Mouse (Mus musculus): ENCODE measurements around the gene Wdr93. TPM values are rescaled to one million over a fixed set of nuclear protein-coding genes. Genes with fewer than 3 reads are reported as not detected.

Gene Wdr93
- total RNA-seq, 2 experiments from 2014 or later: 0.34 TPM; not detected in 1

DNA sequence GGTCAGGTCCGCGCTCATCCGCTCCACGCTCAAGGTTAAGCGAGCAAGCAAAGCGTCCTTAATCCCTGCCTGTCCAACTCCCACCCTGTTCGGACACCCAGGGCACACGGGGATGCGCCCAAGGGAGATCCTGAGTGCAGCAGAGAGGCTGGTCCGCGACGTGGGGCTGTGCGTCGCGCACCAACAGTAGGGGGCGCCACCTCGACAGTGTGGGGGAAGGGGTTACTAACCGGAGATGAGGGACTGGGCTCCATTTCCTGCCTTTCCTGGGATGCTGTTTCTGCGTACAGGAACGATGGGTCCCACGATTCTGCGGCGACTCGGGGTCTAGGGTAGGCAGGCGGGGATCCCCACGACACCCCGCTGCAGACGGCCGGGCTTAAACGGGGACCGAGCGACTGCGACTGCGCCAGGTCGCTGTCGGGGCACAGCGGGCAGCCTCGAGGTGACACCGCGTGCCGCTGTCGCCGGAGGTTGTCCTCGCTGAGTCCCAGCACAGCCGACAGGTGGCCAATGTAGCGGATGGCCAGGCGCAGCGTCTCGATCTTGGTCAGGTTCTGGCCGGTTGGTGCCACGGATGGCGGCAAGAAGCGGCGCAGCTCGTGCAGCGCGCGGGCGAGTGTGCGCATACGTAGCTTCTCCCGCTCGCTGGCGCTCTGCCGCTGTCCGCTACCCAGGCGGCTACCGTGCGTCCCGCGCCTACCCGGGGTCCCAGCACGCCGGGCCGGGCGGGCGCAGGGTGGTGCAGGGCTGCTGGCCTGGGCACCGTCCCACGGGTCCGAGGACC lies 49.9 kb downstream of the Wdr93 start:
- intact Hi-C loops (cut with DNase I): loop anchor here (10.0 kb wide), 1 partner anchor 202 kb away; no protein-coding TSS in a partner anchor
- peak in 1 of 2 experiments; percentile 67 for DNase-seq (ENCODE audit: extremely low spot score in 1 of 2, low spot score in 2 of 2)

DNA sequence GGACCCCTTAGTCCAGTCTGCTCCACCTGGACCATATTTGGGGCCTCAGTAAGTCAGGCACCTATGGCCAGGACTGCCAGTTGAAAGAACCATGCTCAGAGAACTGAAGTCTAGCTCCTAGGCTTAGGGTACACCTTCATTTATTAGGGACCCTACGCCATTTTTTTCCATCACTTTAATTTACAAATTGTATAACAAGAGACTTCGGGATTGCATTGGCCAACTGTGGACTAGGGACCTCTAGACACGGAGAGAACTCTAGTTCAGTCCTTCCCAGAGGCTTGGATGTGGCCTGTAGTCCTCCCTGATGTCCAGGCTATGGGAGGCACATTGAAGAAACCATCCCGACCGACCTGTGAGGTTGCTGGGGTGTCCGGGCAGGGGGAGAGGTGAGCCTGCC lies 50.7 kb downstream of the Wdr93 start, which contains the start of gene Mesp1:
Mesp1 (minus strand) TSS at position 101 of the 400 bp plus-strand sequence.
- intact Hi-C loops (cut with DNase I): loop anchor here (10.0 kb wide), 1 partner anchor 201 kb away; no protein-coding TSS in a partner anchor
- no peak for DNase-seq (ENCODE audit: extremely low spot score in 1 of 2, low spot score in 2 of 2)

DNA sequence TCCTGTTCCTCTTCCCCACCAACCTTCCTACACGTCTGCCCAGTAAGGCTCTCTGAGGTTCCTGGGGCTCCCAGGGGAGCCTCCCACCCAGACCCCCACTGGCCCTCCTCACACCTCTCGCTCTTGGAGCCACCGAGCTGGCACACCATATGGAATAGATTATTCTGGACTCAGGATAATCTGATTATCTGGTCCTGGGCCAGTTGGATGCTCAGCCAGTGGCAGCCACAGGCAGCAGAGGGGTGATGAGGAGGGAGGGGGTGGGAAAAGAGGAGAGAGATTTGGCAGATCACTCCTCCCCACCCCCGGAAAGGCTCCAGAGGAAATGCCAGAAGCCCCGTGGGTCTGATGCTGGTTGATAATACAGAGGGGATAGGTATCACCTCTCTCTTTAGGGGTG lies 55.6 kb downstream of the Wdr93 start:
- intact Hi-C loops (cut with DNase I): loop anchor here (2.0 to 10.0 kb wide), 2 partner anchors 116 to 196 kb away; no protein-coding TSS in a partner anchor
- DNase-seq (ENCODE audit: extremely low spot score in 1 of 2, low spot score in 2 of 2): no peak

DNA sequence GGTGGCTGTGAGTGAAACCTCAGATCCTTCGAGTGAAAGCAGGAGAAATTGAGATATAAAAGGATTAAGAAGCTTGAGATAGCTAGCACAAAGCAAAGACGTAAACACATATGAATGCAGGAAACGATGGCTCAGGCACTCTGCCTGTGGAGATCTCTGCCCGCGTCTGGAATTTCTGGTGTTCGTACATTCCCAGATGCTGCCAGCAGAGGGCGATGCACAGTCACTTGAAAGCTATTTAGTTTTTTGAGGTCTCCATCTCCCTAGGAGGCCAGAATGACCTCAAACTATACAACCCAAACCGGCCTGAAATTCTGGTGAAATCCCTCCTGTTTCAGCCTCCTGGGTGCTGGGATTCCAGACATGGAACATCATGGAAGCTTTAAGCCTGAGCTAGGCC lies 56.1 kb downstream of the Wdr93 start:
- intact Hi-C loops (cut with DNase I): loop anchor here (2.0 to 10.0 kb wide), 2 partner anchors 116 to 196 kb away; no protein-coding TSS in a partner anchor
- DNase-seq (ENCODE audit: extremely low spot score in 1 of 2, low spot score in 2 of 2): peak; percentile 75 to 77

DNA sequence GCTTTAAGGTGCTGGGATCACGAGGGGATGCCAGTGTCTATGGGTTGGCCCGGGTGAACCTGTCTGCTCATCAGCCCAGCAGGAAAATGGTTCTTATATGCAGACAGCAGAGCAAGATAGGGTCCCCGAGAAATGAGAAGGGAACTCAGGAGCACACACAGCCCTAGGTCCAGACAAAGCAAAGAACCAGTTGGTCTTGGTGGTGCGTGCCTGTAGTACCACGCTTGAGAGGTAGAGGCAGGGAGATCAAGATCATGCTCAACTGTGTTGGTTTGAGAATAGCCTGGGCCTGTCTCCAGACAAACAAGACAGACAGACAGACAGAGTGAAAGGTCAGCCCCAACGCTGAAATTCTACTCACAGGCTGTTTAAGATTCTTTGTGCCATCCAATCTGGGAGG lies 56.5 kb downstream of the Wdr93 start:
- DNase-seq (ENCODE audit: extremely low spot score in 1 of 2, low spot score in 2 of 2): no peak
- intact Hi-C loops (cut with DNase I): loop anchor here (2.0 to 10.0 kb wide), 2 partner anchors 115 to 195 kb away; no protein-coding TSS in a partner anchor

DNA sequence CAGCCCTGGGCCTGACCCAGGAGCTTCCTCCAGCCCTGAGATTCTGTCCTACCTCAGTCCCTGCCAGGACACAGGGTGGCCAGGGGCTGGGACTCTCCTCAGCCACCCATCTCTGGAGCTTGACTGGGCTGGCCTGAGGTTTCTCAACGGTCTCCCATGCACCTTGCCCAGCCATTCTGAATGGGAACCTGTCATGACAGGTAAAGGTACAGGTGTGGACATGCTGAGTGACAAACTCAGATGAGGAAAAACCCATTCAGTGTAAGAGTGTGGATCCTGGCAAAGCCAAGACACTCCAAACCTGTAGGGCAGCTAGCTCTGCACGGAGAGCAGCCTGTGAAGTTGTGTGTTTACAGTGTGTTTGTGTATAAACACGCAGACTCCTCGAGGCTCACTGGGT lies 57.4 kb downstream of the Wdr93 start:
- intact Hi-C loops (cut with DNase I): no loop called here
- no peak for DNase-seq (ENCODE audit: extremely low spot score in 1 of 2, low spot score in 2 of 2)

DNA sequence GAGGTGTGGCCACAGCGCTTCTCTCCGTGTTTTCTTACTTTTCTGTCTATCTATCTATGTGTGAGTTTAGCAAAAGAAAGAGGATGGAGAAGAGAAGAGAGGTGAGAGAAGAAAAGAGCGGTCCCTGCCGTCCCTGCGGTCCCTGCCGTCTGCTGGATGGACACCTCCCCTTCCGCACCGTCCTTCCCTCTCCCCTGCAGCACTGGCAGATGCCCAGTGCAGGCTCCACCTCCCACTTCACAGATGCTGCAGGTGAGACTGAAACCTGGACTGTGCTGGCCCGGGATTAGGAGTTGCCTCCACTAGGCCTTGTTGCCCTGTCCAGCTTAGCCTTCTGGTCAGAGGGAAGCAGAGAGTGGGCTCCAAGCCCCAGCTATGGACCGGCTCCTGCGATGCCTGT lies 58.4 kb downstream of the Wdr93 start:
- no peak for DNase-seq (ENCODE audit: extremely low spot score in 1 of 2, low spot score in 2 of 2)
- intact Hi-C loops (cut with DNase I): no loop called here

DNA sequence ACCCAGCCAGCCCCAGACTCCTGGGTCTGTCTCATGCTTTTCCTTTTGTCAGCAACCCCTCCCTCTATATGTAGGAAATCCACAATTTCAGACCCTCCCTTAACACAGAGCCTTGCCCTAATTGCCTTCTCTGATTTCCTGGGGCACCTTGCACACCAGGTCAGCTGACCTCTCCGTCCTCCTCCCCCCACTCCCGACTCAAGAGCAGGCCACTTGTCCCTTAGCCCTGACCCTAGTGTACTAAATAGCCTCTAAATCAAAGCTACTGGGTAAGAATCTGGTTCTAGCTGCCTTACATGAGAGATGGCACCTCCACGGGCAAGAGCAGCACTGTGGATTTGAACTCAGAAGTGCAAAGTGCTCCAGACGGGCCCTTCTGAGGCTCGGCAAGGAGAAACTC lies 59.1 kb downstream of the Wdr93 start:
- intact Hi-C loops (cut with DNase I): no loop called here
- DNase-seq (ENCODE audit: extremely low spot score in 1 of 2, low spot score in 2 of 2): no peak

DNA sequence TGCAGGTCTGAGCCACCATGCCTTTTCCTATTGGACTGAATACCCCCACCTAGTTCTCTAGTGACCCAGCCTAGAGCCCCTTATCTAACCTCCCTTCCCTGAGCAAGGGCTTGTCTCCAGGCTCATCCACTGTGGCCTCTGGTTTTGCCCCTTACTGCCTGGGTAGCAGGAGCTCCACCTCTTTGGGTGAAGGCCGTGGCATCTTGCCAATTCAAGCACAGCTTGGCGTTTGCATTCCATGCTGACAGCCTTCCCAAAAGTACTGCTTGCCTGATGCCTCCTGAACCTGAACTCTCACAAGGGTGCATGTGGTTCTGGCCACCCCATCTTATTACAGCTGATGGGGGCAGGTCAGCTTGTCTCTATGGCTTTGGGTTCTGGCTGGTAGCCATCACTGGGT lies 60.9 kb downstream of the Wdr93 start:
- intact Hi-C loops (cut with DNase I): no loop called here
- DNase-seq (ENCODE audit: extremely low spot score in 1 of 2, low spot score in 2 of 2): no peak

DNA sequence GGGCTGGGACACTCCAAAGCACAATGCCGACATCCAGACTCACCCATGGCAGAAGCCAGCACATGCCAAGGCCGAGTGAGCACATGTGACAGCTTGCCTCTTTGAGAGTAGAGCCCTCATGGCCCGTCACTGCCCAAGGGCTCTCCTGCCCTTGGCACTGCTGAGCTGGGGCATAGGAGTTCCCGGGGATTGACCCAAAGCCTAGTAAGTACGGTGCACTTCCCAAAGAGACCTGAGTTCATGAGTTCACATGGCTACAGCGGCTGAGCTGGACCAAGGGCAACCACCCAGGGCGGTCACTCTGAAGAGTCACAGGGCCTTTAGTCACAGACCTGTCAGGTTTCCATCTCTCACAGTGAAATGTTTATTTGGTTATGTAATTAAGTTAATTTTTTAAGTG lies 65.6 kb downstream of the Wdr93 start:
- intact Hi-C loops (cut with DNase I): no loop called here
- no peak for DNase-seq (ENCODE audit: extremely low spot score in 1 of 2, low spot score in 2 of 2)

DNA sequence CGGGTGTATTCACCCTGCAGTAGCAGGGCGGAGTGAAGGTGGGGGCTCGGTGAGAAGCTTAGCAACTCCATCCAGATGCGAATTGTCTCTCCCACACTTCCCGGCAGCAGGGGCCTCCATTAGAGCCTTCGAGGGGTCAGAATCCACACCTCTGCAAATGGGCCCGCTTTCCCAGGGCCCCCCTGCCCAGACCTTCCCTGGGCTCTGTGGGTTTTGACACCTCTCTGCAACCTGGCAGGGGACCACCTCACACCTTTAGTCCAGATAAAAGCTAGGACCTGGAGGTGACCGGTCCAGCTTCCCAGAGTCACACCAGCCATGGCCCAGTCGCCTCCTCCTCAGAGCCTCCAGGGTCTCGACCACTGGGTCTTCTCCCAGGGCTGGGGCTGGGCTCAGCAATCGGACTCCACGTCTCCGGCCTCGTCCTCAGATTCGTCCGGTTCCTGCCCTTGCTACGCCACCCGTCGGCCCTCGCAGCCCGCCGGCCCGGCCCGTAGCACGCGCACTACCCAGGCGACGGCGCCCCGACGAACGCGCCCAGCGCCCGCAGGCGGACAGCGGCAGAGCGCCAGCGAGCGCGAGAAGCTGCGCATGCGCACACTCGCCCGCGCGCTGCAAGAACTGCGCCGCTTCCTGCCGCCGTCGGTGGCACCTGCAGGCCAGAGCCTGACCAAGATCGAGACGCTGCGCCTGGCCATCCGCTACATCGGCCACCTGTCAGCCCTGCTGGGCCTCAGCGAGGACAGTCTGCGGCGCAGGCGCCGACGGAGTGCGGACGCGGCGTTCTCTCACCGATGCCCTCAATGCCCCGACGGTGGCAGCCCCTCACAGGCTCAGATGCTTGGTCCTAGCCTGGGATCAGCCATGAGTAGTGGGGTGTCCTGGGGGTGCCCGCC lies 67.9 kb downstream of the Wdr93 start, which contains the start of gene Mesp2:
Mesp2 (plus strand) TSS at position 117 of the 896 bp plus-strand sequence.
- intact Hi-C loops (cut with DNase I): no loop called here
- peak; percentile 42 to 88 for DNase-seq (ENCODE audit: extremely low spot score in 1 of 2, low spot score in 2 of 2)

DNA sequence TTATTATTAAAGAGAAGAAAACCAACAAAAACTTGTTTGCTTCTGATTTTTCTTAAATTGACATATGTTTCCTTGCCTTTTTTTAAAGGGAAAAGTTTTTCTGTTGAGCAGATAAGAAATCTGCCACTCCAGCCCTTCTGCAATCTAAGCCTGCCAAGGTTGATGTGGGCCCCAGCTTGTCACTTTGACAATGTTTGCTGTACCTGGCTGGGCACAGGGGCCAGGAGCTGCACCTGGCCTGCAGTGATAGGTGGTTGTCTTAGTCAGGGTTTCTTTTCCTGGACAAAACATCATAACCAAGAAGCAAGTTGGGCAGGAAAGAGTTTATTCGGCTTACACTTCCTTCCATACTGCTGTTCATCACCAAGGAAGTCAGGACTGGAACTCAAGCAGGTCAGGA lies 70.4 kb downstream of the Wdr93 start:
- intact Hi-C loops (cut with DNase I): no loop called here
- no peak for DNase-seq (ENCODE audit: extremely low spot score in 1 of 2, low spot score in 2 of 2)

DNA sequence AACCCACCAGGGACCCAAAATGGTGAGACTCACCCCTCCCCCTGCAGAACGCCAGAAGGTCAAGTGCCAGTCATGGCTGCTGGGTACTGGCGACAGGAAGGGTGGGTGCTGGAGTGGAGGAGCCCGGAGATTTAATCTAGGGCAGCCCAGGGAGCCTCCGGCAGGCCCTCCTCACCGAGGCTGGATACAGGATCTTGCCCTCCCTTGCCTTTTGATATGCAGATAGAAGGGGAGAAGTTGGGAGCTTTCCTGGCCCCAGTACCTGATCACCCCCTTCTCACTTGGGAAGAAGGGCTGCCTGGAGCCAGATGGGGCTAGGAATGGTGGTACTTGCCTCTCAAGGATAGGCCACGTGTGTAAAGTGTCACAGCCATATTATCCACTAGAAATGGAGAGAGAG lies 75.4 kb downstream of the Wdr93 start:
- intact Hi-C loops (cut with DNase I): no loop called here

DNA sequence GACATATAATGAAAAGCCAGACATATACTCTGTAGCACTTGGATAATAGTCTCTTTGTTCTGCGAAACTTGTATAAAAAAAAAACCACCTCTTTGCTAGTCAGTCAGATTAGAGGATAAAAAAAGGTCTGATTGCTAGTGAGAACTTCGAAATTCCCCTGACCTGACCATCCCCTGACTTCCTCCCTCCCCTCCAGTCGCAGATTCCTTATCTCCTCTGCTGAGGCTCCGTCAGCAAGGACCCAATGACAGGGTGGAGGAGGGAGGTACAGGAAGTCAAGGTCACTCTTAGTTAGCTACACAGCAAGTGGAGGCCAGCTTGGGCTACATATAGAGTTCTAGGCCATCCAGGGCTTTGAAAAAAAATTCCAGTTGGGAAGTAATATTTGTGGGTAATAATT lies 76.6 kb downstream of the Wdr93 start:
- intact Hi-C loops (cut with DNase I): no loop called here
- no peak for DNase-seq (ENCODE audit: extremely low spot score in 1 of 2, low spot score in 2 of 2)

More for the DNA sequence above, 75.4 kb downstream of the Wdr93 start:
- DNase-seq (ENCODE audit: extremely low spot score in 1 of 2, low spot score in 2 of 2): no peak

DNA sequence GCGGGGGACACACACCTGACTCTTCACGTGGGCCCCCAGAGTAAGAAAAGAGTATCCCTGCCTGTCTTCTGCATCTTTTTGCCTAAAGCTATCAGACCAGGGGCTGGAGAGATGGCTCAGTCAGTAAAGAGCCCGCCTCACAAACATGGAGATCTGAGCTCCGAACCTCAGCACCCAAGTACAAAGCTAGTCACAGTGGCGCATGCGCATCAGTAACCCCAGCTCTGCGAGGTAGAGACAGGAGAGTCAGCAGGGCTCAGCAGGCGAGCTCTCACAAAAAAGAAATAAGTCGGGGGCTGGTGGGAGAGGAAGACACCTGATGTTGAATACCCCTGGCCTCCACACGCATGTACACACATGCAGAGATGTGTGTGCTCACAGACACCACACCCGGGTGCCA lies 77.0 kb downstream of the Wdr93 start:
- no peak for DNase-seq (ENCODE audit: extremely low spot score in 1 of 2, low spot score in 2 of 2)
- intact Hi-C loops (cut with DNase I): no loop called here

DNA sequence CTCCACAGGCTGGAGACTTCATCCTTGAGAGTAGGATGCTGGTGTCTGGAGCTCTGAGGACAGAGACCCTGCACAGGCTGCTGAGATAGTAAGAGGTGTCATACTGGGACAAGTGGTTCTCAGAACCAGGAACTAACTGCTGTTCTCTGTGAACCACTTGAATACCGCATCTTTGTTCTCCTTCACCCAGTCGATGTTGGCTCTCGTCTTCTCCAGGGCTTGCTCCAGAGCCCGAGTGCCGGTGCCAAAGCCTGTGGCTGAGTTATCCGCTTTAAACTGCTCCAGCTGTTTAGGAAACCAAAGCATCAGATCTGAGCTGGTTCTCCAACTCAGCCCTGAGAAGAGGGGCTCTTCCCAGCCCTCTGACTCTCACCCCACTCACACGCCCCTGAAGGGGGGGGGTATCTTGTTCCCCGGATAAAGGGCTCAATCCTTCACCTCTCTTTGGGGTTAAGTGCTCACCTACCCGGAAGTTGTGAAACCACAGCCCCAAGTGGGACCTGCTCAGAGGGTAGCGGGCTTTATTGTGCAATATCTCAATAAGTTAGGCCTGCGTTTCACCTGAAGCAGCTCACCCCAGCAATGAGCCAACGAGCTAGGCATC lies 79.2 kb downstream of the Wdr93 start:
- intact Hi-C loops (cut with DNase I): no loop called here
- no peak for DNase-seq (ENCODE audit: extremely low spot score in 1 of 2, low spot score in 2 of 2)

DNA sequence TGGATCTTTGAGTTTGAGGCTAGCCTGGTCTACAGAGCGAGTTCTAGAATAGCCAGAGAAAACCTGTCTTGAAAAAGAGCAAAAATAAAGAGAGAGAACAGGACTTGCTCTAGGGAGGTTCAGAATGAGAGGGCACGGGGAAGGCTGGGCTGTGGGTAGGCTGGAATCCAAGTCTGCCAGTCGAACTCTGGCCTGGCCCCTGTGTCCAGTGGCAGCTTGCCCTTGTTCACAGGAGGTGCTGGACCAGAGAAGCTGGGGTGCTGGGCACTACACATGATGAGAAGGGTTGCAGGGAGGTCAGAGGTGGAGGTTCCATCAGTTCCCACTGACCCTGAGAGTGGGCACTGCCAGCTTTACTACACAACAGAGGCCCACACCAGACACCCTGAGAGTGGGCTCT lies 85.4 kb downstream of the Wdr93 start:
- DNase-seq (ENCODE audit: extremely low spot score in 1 of 2, low spot score in 2 of 2): no peak
- intact Hi-C loops (cut with DNase I): no loop called here

DNA sequence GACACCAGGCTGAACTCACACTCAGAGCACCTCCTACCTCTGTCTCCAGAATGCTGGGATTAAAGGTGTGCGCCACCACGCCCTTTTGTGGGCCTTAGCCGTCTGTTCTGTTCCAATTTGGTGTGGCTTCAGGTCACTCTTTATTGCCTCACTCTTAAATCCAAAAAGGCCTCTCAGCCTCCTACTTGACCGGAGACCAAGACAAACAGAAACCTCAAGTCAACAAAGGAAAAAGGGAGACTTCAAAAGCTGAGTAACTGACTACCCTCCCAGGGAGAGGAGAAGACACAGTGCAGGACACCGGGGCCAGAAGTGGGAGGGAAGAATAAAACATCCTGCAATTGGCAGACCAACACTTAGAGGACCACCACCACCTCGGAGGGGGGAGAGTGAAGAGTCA lies 88.2 kb downstream of the Wdr93 start:
- DNase-seq (ENCODE audit: extremely low spot score in 1 of 2, low spot score in 2 of 2): no peak
- intact Hi-C loops (cut with DNase I): no loop called here

DNA sequence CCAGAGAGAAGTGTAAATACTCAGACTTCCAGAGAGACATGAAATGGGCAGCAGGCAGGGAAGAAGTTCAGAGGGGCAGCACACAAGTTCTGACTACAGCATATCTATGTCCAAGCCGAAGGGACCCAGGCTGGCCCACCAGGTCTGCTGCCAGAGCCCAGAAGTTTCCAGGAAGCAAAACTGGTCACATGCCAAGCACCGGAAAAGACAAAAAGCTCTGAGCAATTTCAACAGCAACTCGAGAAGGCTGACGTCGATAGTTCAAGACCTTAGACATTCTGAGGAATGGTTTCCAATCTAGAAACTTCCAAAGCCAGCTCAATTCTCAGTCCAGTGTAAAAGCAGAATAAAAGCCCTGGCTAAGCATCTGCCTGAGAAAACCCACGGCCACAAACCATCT lies 88.6 kb downstream of the Wdr93 start:
- peak in 1 of 2 experiments; percentile 62 for DNase-seq (ENCODE audit: extremely low spot score in 1 of 2, low spot score in 2 of 2)
- intact Hi-C loops (cut with DNase I): no loop called here
